Mouse (Mus musculus): ENCODE measurements around the gene Hoxa13.

DNA sequence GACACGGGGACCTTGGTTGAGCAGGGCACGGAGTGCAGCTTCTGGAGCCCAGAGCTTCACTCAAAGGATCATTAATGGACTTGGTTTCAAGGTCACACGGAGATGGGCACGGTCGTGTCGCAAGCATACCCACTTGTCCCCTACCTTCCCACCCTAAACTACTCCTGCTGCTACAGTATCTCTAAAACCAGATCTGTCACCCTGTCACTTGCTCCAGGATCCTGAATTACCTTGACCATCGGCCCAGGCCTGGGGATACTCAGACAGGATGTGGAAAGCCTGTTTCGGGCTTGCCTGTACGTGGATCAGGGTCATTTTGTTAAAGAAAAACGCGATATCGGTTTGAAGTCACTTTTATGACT, 51.0 kb downstream of the Hoxa13 start:
- no peak for TF ChIP-seq SIN3A (IDR thresholded peaks at IDR 0.05; ENCODE audit: low read length)
- no peak for TF ChIP-seq MYC (IDR thresholded peaks at IDR 0.05; ENCODE audit: low read depth, low read length)
- no peak for TF ChIP-seq CTCF (IDR thresholded peaks at IDR 0.05 in 2 of 3, conservative IDR thresholded peaks at IDR 0.05 in 1 of 3; ENCODE audit: control insufficient read depth in 1 of 3, insufficient read depth in 1 of 3, low read depth in 2 of 3, low read length in 3 of 3, poor library complexity in 1 of 3, severe bottlenecking in 1 of 3)
- no peak for TF ChIP-seq EP300 (IDR thresholded peaks at IDR 0.05; ENCODE audit: low read depth in 1 of 2, low read length in 2 of 2)
- TF ChIP-seq POLR2A (IDR thresholded peaks at IDR 0.05; ENCODE audit: control insufficient read depth in 1 of 2, insufficient read depth in 1 of 2, low read depth in 1 of 2, low read length in 2 of 2, poor library complexity in 1 of 2) = no peak
- TF ChIP-seq CHD2 (IDR thresholded peaks at IDR 0.05; ENCODE audit: low read length) = no peak
- no peak for TF ChIP-seq ZC3H11A (IDR thresholded peaks at IDR 0.05; ENCODE audit: low read depth, low read length)
- no peak for TF ChIP-seq E2F4 (IDR thresholded peaks at IDR 0.05; ENCODE audit: borderline replicate concordance, low read depth, low read length)
- TF ChIP-seq ZNF384 (IDR thresholded peaks at IDR 0.05; ENCODE audit: low read depth, low read length) = no peak
- no peak for TF ChIP-seq MAX (IDR thresholded peaks at IDR 0.05; ENCODE audit: low read length)
- no peak for TF ChIP-seq MAFK (IDR thresholded peaks at IDR 0.05; ENCODE audit: borderline replicate concordance, low read depth, low read length)
- TF ChIP-seq POLR2AphosphoS2 (IDR thresholded peaks at IDR 0.05; ENCODE audit: low read length) = no peak
- no peak for TF ChIP-seq HCFC1 (IDR thresholded peaks at IDR 0.05; ENCODE audit: low read depth, low read length)
